Mouse (Mus musculus): ENCODE data around the gene Lrfn2. TPM values are rescaled to one million over a fixed set of nuclear protein-coding genes. Genes with fewer than 3 reads are reported as not detected.

The Lrfn2 gene
- polyA plus RNA-seq, 1 experiment from 2014 or later, result 8.7 TPM

DNA sequence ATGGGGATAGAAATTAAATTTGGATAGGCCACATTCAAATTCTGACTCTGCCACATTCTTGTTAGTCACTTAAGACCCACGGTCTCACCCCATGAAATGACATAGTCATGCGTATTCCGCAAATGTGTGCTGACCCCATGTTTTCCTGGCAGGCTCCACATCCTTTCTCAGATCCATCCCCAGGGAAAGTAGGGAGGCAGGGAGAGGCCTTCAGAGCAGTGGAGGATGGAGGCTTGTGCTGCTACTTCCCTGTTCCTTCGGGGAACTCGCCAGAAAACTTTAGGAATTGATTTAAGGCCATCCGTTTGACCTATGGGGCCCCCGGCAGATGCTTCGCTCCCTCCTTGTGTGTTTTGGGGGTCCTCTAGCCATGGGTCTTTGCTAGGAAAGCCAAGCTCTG is 3.0 kb downstream of the Lrfn2 start:
- H3K4me3 ChIP-seq, result 0 out of 2 replicates have a peak overlapping the region, but pooled peaks have one; percentile 71
- H3K27me3 ChIP-seq, result no peaks in the 10 kb centered on the region
- peak overlapping the region; percentile 70 for H3K4me2 ChIP-seq (replicated peaks)
- no peak overlapping the region for H3K9ac ChIP-seq (replicated peaks)
- ATAC-seq (replicated peaks), result no peak
- H3K27ac ChIP-seq (replicated peaks), result no peak overlapping the region
- no peaks in the 10 kb centered on the region for H3K9me3 ChIP-seq
- peaks cover 25% of the 10 kb centered on the region for H3K4me1 ChIP-seq
- no peaks in the 10 kb centered on the region for H3K36me3 ChIP-seq
- whole genome bisulfite sequencing, result 87% methylated on average over 8 of the region's 8 CpGs

DNA sequence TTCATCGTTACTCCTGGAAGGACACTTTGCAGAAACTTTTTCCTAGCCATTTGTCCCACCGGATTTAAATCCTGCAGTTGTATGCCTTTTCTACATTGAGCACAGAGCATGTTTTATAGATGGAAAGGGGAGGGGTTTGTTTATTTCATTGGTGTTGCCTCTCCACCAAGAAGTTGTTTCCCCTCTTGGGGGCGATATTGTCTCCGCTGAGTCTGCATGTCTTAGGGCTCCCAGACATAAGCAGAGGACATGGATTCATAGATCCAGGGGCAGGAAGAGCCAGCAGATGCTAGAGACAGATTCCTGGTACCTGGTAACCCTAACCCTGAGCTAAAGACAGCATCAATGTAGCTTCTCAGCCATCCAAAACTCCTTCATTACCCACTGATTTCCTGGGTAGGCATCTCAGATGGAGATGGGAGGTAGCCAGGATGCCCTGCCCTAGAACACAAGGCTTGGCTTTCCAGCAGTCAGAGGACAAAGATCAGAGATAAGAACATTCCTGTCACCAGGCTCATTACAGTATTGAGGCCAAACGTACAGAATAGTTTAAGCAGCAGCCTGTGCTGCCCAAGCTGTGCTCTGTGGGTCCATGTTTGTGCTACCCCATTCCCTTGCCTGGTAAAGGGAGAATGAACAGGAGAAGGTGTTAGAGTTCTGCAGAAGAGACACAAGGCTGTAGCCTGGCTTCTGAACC is 4.4 kb downstream of the Lrfn2 start:
- H3K4me2 ChIP-seq (replicated peaks), result no peak overlapping the region

DNA sequence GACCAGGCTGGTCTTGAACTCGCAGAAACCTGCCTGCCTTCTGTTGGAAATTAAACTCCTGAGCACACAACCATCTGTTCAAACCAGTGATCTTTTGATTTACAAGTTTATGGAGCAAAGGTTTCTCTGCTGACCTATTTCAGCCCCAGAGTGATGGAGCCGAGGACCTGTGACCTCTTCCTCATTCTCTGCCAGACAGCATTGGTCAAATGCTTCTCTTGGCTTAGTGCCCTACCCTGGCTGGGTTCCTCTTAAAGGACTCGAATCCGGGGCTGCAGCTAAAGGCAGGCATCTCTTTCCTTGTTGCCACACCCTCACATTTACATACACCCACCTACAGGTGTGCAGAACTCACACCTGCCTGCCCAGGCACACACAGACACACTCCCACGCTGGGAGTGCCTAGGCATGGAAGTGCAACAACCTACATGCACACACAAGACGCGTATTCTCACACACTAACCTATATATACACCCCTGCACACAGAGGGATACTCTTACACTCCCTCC is 6.6 kb downstream of the Lrfn2 start:
- Histone ChIP-seq H3K27me3 (no peaks in the 10 kb centered on the region), H3K4me3 (no peak overlapping the region), H3K36me3 (no peaks in the 10 kb centered on the region), H3K27ac (replicated peaks) (no peak overlapping the region), H3K4me1 (peaks cover 16% of the 10 kb centered on the region; the same call in 1 of the 2 replicates), H3K4me2 (replicated peaks) (no peak overlapping the region), H3K9ac (replicated peaks) (no peak overlapping the region), H3K9me3 (no peaks in the 10 kb centered on the region)
- 82% methylated on average over 7 of the region's 7 CpGs for WGBS
- no peak for ATAC-seq (replicated peaks)

More for the DNA sequence above, 4.4 kb downstream of the Lrfn2 start:
- Histone ChIP-seq H3K9ac (replicated peaks) (no peak overlapping the region), H3K27me3 (no peaks in the 10 kb centered on the region), H3K9me3 (no peaks in the 10 kb centered on the region), H3K27ac (replicated peaks) (no peak overlapping the region), H3K36me3 (no peaks in the 10 kb centered on the region), H3K4me1 (peaks cover 25% of the 10 kb centered on the region), H3K4me3 (no peak overlapping the region)
- 54% methylated on average over 5 of the region's 5 CpGs for WGBS
- no peak for ATAC-seq (replicated peaks)

DNA sequence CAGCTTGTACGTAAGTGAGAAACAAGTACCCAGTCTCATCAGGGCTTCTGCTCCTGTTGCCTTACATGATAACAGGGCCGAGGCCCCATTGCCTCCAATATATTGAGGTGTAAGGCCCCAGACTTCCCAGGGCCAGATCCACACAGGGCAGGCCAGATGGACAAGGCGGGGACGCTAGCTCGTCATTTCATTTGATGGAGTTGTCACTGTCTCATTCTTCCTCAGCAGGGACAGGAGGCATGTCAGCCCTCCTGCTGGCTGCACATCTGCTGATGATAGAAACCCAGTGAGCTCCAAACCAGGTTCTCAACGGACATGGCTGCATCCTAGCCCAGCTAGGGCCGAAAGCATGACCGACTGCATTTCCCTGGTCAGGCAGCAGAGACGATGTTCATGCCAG is 14.1 kb downstream of the Lrfn2 start:
- no peak for ATAC-seq (replicated peaks)
- H3K36me3 ChIP-seq, result no peaks in the 10 kb centered on the region
- H3K4me2 ChIP-seq (replicated peaks), result no peak overlapping the region
- H3K9me3 ChIP-seq, result no peaks in the 10 kb centered on the region
- no peak overlapping the region for H3K27ac ChIP-seq (replicated peaks)
- H3K27me3 ChIP-seq, result no peaks in the 10 kb centered on the region
- H3K4me1 ChIP-seq, result no peaks in the 10 kb centered on the region
- 86% methylated on average over 9 of the region's 9 CpGs for WGBS
- H3K4me3 ChIP-seq, result no peak overlapping the region
- H3K9ac ChIP-seq (replicated peaks), result no peak overlapping the region

DNA sequence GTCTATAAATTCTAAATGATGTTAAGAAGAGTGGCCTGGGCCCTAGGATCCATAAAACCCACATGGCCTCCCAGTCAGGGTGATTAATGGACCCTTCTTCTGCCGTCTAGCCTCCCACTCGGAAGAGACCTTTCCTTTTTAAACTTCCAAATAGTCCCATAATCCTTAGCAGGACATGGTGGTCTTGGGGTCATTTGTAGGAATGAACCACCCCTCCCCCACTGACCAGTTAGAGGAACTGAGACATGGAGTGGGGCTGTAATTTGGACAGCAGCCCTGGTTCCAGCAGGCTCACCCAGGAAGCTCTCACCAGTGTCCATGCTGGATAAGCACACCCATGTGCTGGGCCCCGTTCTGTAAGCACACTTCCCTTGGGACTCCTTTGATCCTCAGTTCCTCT is 14.6 kb downstream of the Lrfn2 start:
- no peak for ATAC-seq (replicated peaks)
- Histone ChIP-seq H3K4me3 (no peak overlapping the region), H3K27me3 (no peaks in the 10 kb centered on the region), H3K27ac (replicated peaks) (no peak overlapping the region), H3K36me3 (no peaks in the 10 kb centered on the region), H3K4me2 (replicated peaks) (no peak overlapping the region), H3K9ac (replicated peaks) (no peak overlapping the region), H3K4me1 (no peaks in the 10 kb centered on the region), H3K9me3 (no peaks in the 10 kb centered on the region)
- 71% methylated on average over 3 of the region's 3 CpGs for WGBS

DNA sequence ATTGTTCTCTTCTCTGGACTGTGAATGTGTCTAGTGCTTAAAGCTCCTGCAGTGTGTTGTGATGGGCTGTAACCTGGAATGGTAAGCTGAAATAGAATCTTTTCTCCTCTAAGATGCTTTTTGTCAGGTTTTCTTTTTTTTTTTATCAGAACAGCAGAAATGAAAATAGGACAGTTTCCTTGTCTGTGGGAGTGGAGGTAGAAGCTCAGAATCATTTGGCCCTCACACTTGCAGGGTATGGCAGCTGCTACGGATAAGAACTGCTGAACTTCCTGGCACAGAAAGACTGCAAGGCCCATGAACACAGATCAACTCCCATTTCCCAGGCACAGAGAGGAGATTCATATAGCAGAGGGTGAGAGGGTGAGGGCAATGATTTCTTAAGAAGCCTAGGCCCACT is 19.1 kb downstream of the Lrfn2 start:
- Histone ChIP-seq H3K9me3 (no peaks in the 10 kb centered on the region), H3K4me1 (no peaks in the 10 kb centered on the region), H3K27ac (replicated peaks) (no peak overlapping the region), H3K27me3 (no peaks in the 10 kb centered on the region), H3K9ac (replicated peaks) (no peak overlapping the region), H3K36me3 (no peaks in the 10 kb centered on the region), H3K4me3 (no peak overlapping the region), H3K4me2 (replicated peaks) (no peak overlapping the region)
- ATAC-seq (replicated peaks), result no peak
- 89% methylated on average over 1 of the region's 1 CpGs for WGBS

DNA sequence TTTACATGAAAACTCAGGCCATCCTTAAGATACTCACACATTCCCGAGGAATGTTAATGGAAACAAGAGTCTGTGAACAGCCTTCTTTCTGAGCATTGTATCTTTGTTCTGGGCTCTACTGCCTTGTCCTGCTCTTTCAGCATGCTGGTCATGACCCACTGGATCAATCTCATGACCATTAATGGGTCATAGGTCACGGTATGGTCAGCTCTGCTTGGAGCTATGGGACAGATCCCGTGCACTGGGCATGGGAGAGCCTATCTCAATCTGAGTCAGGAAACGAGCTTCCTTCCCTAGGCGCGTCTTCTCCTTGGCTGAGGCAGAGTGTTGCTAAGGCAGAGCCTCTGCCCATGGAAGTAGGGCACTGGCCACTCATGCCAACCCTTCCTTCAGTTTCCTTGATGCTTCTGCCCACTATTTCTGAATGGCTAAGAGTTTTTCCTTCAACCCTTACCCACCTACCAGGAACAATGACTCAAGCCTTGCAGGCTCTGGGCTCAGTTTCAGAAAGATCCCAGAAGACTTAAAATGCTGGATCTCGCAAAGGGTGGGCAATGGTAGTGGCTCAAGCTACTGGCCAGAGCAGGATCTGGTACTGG is 24.0 kb downstream of the Lrfn2 start:
- Histone ChIP-seq H3K27ac (replicated peaks) (no peak overlapping the region), H3K4me2 (replicated peaks) (no peak overlapping the region), H3K4me1 (peaks cover 6% of the 10 kb centered on the region), H3K27me3 (no peaks in the 10 kb centered on the region), H3K36me3 (no peaks in the 10 kb centered on the region), H3K9me3 (no peaks in the 10 kb centered on the region), H3K9ac (replicated peaks) (no peak overlapping the region), H3K4me3 (no peak overlapping the region)
- 92% methylated on average over 7 of the region's 7 CpGs for WGBS
- no peak for ATAC-seq (replicated peaks)

DNA sequence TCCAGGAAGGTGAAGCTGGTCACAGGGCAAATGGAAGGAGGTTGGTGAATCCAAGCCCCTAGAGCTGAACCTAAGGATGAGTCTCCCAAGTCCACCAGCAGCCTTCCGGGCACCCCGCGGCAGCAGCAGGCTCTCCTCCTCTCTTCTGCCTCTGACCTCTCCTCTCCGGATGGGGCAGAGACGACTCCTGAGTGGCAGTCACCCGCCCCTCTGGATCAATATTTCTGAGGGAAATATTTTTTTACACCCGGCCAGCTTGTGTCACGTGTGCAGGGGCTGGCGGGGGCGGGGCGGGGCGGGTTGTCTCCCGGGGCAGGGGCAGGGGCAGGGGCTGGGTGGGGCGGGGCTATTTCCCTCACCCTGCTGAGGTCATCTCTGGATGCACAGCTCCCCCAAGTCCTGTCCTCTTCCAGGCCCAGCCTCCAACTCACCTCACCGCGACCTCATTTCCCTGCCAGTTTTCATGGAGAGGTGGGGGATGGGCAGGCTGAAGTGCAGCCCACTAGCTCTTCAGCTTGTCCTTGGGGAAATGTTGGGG is 28.1 kb downstream of the Lrfn2 start:
- H3K4me1 ChIP-seq, result peaks cover 6% of the 10 kb centered on the region
- no peak overlapping the region for H3K4me3 ChIP-seq
- peak overlapping the region; percentile 27 for H3K4me2 ChIP-seq (replicated peaks)
- no peaks in the 10 kb centered on the region for H3K36me3 ChIP-seq
- 7% methylated on average over 16 of the region's 16 CpGs for WGBS
- H3K27me3 ChIP-seq, result no peaks in the 10 kb centered on the region
- 0 out of 2 replicates have a peak, but pooled peaks have one; percentile 26 for ATAC-seq (replicated peaks)
- H3K9me3 ChIP-seq, result no peaks in the 10 kb centered on the region
- no peak overlapping the region for H3K9ac ChIP-seq (replicated peaks)
- no peak overlapping the region for H3K27ac ChIP-seq (replicated peaks)

DNA sequence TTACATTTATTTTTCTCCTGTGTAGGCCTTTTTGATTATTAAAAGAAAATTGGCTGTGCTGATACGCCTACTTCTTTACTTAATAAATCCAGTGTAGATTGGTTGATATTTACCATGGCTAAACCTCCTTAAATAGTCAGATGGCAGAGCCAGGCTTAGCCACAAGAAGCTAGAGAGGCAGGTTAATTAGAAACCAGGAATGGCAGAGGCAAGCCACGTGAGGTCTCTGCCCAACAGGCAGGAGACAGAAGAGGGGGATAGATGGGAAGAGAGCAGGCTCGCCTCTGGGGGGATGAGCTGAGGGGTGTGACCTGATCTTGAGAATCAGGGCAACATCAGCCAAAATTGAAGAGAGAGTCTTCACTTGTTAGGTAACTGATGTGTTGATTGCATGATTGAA is 30.5 kb downstream of the Lrfn2 start:
- 53% methylated on average over 3 of the region's 3 CpGs for WGBS
- no peak overlapping the region for H3K9ac ChIP-seq (replicated peaks)
- no peaks in the 10 kb centered on the region for H3K9me3 ChIP-seq
- H3K27ac ChIP-seq (replicated peaks), result no peak overlapping the region
- no peaks in the 10 kb centered on the region for H3K27me3 ChIP-seq
- no peak overlapping the region for H3K4me3 ChIP-seq
- H3K36me3 ChIP-seq, result no peaks in the 10 kb centered on the region
- H3K4me2 ChIP-seq (replicated peaks), result no peak overlapping the region
- H3K4me1 ChIP-seq, result peaks cover 6% of the 10 kb centered on the region
- ATAC-seq (replicated peaks), result no peak

DNA sequence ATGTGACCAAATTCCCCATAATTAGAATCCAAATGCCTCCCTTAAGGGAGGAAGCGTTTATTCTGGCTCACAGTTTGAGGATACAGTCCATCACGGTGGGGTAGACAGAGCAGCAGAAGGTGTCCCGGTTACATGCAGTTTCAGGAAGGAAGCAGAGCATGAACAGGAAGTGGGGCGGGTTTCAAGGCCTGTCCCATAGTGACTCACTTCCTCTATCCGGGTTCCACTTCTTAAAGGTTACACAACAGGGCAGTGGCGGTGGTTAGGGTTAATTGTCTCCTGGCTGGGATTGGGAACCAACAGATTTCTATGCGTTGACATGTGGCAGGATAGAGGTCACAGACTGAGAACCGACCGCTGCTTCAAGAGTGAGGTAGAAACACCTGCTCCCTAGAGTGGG is 31.6 kb downstream of the Lrfn2 start:
- 86% methylated on average over 9 of the region's 9 CpGs for WGBS
- H3K9me3 ChIP-seq, result no peaks in the 10 kb centered on the region
- no peak overlapping the region for H3K9ac ChIP-seq (replicated peaks)
- no peaks in the 10 kb centered on the region for H3K27me3 ChIP-seq
- no peak overlapping the region for H3K27ac ChIP-seq (replicated peaks)
- H3K36me3 ChIP-seq, result no peaks in the 10 kb centered on the region
- H3K4me1 ChIP-seq, result peaks cover 6% of the 10 kb centered on the region
- no peak for ATAC-seq (replicated peaks)
- H3K4me2 ChIP-seq (replicated peaks), result no peak overlapping the region
- no peak overlapping the region for H3K4me3 ChIP-seq

DNA sequence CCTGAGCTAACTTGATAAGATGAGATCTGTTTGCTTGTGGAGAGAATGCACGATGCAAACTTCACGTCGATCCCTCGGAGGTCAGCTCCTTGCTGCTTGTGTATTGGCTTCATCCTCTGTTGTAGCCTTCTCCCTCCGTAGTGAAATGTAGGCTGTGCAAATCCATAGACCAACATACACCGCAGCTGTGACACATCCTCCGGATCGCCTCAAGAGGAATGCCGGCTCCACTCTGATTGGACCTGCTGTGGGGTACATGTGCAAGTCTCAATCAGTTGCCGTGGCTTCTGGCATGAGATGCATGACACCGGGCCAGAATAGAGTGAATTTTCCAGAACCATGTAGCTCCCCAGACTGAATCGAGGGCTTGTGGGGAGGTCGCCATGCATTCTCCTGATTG is 36.1 kb downstream of the Lrfn2 start:
- ATAC-seq (replicated peaks), result no peak
- Histone ChIP-seq H3K27me3 (no peaks in the 10 kb centered on the region), H3K27ac (replicated peaks) (no peak overlapping the region), H3K4me1 (peaks cover 14% of the 10 kb centered on the region), H3K36me3 (no peaks in the 10 kb centered on the region), H3K9me3 (no peaks in the 10 kb centered on the region), H3K9ac (replicated peaks) (no peak overlapping the region), H3K4me3 (no peak overlapping the region), H3K4me2 (replicated peaks) (no peak overlapping the region)
- 88% methylated on average over 13 of the region's 13 CpGs for WGBS

DNA sequence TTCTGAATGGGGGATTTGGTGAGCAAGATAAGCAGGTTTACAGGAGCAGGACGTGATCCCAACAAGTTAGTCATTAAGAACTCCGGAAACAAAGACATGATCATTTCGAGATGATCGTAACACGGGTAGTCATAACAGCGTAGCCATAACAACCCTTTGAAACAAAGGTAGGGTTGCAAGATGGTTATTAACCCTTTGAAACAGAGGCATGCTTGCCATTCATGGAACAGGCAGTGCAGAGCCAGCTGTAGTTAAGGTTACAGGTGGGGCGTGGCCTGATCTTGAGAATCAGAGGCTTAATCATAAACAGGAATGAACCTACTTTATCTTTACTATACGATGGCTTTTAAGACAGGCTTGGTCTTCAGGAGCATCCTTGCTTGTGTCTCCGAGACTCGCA is 39.1 kb downstream of the Lrfn2 start:
- no peak overlapping the region for H3K4me3 ChIP-seq
- H3K27me3 ChIP-seq, result no peaks in the 10 kb centered on the region
- no peak overlapping the region for H3K4me2 ChIP-seq (replicated peaks)
- no peak overlapping the region for H3K27ac ChIP-seq (replicated peaks)
- no peak for ATAC-seq (replicated peaks)
- no peaks in the 10 kb centered on the region for H3K9me3 ChIP-seq
- H3K4me1 ChIP-seq, result peaks cover 38% of the 10 kb centered on the region
- no peak overlapping the region for H3K9ac ChIP-seq (replicated peaks)
- 35% methylated on average over 10 of the region's 10 CpGs for WGBS
- H3K36me3 ChIP-seq, result no peaks in the 10 kb centered on the region

Data from forebrain, embryonic 15.5 days (tissue).